Mouse (Mus musculus) skeletal muscle tissue, adult 2 months (tissue): ENCODE data around the gene Pi4k2a.

Source experiments
- DNase-seq: peaks from one replicate; pipeline ENCODE4 v3.0.0-alpha.2; 2012; ENCODE audit warnings: low read depth, low spot score

Gene Pi4k2a

DNA sequence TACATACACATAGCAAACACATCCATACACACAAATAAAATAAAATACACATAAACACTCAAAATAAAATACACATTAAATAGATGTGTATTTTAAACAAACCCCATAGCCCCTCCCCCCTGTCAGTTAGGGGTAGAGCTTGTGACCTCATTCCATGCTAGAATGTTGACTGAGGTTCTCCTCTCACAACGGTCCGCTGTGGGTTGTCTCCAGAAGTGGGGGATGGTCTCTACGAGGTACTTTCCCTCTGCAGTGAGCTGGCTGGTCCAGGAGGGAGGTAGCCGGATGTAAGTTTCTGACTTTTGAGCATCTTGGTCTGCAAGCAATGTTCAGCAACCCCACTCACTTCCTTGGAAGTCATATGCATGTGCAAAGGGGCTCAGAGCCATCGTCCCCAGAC is 73.5 kb downstream of the Pi4k2a start, which contains the start of gene Zfyve27:
Gene Zfyve27 (plus strand): TSS at position 188 of the 400 bp plus-strand sequence.
- no peak for DNase-seq

DNA sequence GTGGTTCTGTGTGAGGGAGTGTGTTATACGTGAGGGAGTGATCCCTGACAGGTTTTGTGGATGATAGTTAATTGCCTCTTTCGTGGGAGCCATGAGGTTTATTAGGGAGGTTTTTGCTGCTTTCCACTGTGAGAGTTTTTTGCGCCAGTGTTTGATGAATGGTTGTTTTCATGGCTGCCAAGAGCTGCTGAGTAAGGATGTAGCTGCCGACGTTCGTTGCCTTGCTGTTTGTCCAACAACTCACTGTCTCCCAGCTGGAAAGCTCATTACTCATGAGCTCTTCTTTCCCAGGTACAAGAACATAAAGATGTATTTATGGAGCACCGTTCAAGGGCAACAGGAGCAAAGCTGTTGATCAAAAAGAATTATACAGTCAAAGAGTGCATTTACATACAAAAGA is 73.9 kb downstream of the Pi4k2a start:
- DNase-seq = no peak

DNA sequence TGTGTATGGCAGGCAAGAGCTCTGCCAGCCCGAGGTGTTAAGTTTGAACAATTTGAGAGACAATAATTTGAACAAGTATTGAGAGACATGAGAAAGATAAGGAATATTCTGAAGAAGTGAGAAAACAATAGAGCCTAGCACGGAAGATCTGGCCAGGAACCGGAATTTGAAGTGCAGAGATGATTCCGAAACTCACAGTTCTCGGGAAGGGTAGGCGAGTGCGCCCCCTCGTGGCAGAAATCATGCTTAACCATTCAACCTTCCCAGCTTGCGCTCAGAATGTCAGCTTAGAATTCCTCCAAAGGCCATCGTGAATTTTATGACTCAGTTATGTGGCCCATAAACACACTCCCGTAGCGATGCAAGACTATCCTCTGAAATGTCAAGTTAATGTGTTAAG is 75.9 kb downstream of the Pi4k2a start:
- DNase-seq = peak; percentile 67

DNA sequence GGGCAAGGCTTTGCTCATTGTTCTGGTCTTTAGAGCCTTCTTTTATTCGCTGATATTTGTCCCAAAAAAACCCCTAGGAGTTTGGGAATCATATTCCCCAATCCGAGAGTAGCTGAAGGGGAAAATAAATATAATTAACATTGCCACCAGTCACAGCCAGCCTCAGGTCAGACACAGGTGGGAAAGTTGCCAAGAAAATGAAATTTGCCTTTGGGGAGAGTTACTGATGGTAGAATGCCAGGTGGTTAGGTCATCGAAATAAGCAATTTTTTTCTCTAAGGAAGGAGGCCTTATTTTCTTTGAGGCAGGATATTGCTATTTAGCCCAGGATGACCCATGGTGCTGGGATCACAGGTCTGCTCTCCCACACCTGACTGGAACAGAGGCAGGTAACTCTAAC is 76.5 kb downstream of the Pi4k2a start:
- DNase-seq = no peak

DNA sequence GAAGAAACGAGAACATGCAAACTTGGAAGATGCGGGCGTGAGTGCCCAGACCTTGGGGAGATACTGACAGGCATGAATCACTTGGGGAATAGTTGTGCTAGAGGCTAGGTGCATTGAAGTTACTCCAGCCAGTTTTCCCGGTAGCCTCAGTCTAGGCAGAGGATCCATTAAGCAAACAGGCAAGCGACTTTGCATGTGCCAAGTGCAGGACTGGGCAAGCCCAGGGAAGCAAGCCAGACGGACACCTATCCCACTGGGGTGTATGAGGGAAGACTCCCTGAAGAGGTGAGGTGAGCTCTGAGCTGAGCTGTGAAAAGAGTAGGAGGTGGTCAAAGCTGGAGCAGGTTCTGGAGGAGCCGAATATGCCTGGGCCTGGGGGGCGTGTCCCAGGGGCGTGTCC is 77.2 kb downstream of the Pi4k2a start:
- DNase-seq = no peak

DNA sequence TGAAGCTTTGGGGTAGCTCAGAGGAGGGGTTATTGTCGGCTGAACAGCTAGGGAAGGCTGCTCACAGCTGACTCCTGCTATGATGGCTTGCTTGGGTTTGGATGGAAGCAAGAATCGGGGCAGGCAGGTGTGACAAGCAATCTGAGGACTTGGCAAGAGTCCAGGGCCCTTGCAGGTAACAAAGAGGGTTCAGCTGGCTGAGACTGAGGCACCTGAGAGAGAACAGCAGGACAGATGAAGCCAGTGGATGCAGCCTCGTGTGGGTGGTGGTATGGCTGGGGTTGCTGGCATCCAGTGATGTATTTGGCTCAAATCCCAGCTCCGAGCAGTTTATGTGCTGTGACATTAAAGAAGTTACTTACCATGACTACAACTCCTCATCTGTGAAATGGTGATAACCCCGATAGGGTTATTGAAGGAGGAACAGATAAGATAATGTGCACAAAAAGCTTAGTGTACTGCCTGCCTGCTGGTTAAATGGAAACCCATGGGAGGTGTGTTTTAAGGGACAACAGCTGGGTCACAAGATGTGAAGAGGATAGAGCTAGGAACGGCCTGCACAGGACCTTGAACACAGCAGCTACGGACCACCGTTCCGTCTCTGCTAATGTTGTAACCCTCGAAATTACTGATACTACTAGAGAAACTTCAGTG is 79.2 kb downstream of the Pi4k2a start:
- no peak for DNase-seq

DNA sequence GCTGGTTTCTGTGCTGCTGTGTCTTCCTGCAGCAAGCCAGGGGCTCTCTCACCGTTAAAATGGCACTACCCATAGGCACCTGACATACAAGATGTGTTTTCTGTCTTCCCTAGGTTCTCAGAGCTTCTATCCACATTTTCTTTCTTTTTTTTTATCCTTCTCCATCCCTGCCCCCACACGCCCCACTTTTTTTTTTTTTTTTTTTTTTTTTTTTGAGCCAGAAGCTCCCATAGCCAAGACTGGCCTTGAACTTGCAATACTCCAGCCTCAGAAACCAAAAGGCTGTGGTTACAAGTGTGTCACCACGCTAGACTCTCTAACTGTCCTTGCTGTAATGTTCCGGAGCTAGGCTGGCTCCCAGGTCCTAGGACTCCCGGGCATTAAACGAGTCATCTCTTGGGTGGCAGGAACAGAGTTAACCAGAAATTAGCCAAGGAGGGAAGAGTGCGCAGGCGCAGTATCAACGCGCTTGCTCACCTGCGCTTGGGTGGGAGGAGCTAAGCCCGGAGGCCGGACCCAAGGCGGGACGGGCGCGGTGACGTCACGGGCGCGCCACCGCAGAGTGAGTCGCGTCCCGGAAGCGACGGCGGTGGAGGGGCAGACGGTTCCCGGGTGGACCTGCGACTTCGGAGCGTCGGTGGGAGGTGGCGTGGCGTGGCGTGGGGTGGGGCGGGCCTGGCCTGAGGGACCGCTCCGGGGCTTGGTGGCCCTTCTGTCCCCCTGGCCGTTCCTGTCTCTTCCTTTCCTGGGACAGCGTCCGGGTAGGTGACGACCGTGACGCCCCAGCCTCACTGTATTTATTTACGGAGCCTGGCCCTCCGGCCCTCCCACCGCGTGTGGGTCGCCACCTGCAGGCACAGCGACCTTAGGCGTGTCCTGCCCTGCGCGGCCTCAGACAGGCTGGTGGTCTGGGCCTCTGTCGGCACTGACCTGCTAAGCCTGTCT is 80.0 kb downstream of the Pi4k2a start:
- peak; percentile 92 for DNase-seq
